In the genomic region with DNA sequence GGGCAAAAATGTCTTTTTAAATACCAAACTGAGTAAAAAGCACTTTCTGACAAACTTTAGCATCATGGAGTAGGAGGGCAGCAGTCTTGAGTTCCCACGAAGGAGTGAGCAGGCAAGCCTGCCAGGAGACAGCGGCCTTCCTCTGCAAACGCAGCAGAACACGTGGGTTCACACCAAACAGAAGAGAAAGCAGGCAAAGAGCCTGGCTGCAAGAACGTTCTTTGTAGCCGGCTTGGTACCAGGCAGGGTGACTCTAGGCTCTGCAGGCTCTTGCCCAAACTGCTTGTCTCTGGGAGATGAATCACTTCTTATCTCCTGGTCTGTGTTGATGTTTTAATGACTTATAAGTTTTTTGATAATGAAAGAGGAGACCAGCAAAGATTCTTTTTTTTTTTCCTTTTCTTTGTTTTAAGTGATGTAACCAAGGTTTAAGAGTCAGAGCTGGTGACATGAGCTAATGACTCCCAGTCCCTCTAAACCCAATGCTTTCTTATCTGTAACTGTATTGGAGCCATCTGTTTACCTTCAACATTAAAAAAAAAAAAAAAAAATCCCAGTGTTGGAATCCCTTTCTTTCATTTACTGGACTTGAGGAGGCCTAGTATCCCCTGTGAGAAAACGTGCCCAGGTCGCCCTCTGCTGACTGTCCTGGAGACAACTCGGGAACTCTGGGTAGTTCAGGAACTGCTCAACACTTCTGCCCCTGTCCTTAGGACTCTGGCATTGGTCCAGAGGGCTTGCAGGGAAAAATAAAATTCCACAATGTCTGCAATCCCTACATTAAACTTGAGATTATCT, we compare ENCODE assay signal across 9 mouse cellular contexts. TPM values are rescaled to one million over a fixed set of nuclear protein-coding genes. Genes with fewer than 3 reads are reported as not detected.
A peak's percentile ranks its signal among the peaks of the same experiment; 100 is the strongest.
DNase-seq lines count a peak whose midpoint lies in the region; ATAC-seq and TF ChIP-seq lines count a peak whose summit lies in the region.
"Had no signal": no experiment of that assay in that cellular context is flagged by ENCODE, and none has a peak within 500 bp of the region (broad histone marks: within the 10 kb centered on the region; RNA-seq: fewer than 3 reads in every experiment).

No protein-coding gene starts in this region.

- ATAC-seq in embryonic facial prominence, embryonic 12.5 days (ENCODE audit: insufficient number of reproducible peaks, insufficient read depth, low FRiP score, low TSS enrichment) = peak; percentile 71; the same call in 1 of the 2 replicates
- ATAC-seq in midbrain, embryonic 12.5 days (ENCODE audit: low FRiP score, low read depth) = 0 out of 2 replicates have a peak, but pooled peaks have one; percentile 75
- ATAC-seq in stomach, embryonic 15.5 days (ENCODE audit: insufficient read depth, low FRiP score, low read depth) = 0 out of 2 replicates have a peak, but pooled peaks have one; percentile 50

- H3K4me3 ChIP-seq in spleen, adult 2 months (ENCODE audit: extremely low read depth, insufficient read depth, insufficient read length) = no peak overlapping the region
- H3K4me3 ChIP-seq in embryonic facial prominence, embryonic 12.5 days = no peak overlapping the region
- no peak overlapping the region for H3K4me3 ChIP-seq in heart, adult 2 months
- H3K4me3 ChIP-seq in midbrain, embryonic 12.5 days = no peak overlapping the region
- no peak overlapping the region for H3K4me3 ChIP-seq in stomach, embryonic 15.5 days (replicated peaks)

- H3K79me2 ChIP-seq in heart, adult 2 months (replicated peaks; ENCODE audit: control insufficient read depth, insufficient read depth, low read length) = no peaks in the 10 kb centered on the region

- DNase-seq in spleen, adult 2 months (ENCODE audit: low read depth in 1 of 2, low spot score in 2 of 2) = peak in 1 of 2 experiments; percentile 14
- DNase-seq in spleen, postnatal 4 days (ENCODE audit: low spot score in 2 of 2) = no peak
- peak; percentile 53 to 68 for DNase-seq in heart, adult 2 months
- peak; percentile 64 for DNase-seq in kidney, adult 18-20 months
- peak; percentile 52 to 67 for DNase-seq in left cerebral cortex, postnatal 36 days (ENCODE audit: low spot score in 2 of 2)

- no peaks in the 10 kb centered on the region for H3K9me3 ChIP-seq in embryonic facial prominence, embryonic 12.5 days
- H3K9me3 ChIP-seq in midbrain, embryonic 12.5 days = no peaks in the 10 kb centered on the region
- no peaks in the 10 kb centered on the region for H3K9me3 ChIP-seq in stomach, embryonic 15.5 days

- no peak overlapping the region for H3K4me2 ChIP-seq in embryonic facial prominence, embryonic 12.5 days (replicated peaks)
- H3K4me2 ChIP-seq in midbrain, embryonic 12.5 days (replicated peaks) = no peak overlapping the region
- no peak overlapping the region for H3K4me2 ChIP-seq in stomach, embryonic 15.5 days

- no peak overlapping the region for H3K9ac ChIP-seq in embryonic facial prominence, embryonic 12.5 days
- no peak overlapping the region for H3K9ac ChIP-seq in heart, adult 2 months (ENCODE audit: low read depth, low read length)
- no peak overlapping the region for H3K9ac ChIP-seq in midbrain, embryonic 12.5 days (replicated peaks)
- H3K9ac ChIP-seq in stomach, embryonic 15.5 days = no peak overlapping the region

- TF ChIP-seq POLR2A in spleen, adult 2 months (IDR thresholded peaks at IDR 0.05; ENCODE audit: low read depth, low read length) = no peak
- no peak for TF ChIP-seq POLR2A in heart, adult 2 months (IDR thresholded peaks at IDR 0.05; ENCODE audit: insufficient read depth, low read depth, low read length)

- intact Hi-C loops in heart, adult 2 months (cut with DNase I) = loop anchor here (1.0 to 10.0 kb wide), 2 partner anchors 179 to 295 kb away; no protein-coding TSS in a partner anchor
- intact Hi-C loops in left cerebral cortex, postnatal 36 days (cut with DNase I) = loop anchor here (1.0 to 10.0 kb wide), 3 partner anchors 43 to 539 kb away; no protein-coding TSS in a partner anchor

- no peaks in the 10 kb centered on the region for H3K36me3 ChIP-seq in spleen, adult 2 months (ENCODE audit: control insufficient read depth, insufficient read depth, low read length)
- H3K36me3 ChIP-seq in embryonic facial prominence, embryonic 12.5 days = no peaks in the 10 kb centered on the region
- no peaks in the 10 kb centered on the region for H3K36me3 ChIP-seq in heart, adult 2 months (ENCODE audit: control insufficient read depth, insufficient read depth, low read length)
- no peaks in the 10 kb centered on the region for H3K36me3 ChIP-seq in midbrain, embryonic 12.5 days
- no peaks in the 10 kb centered on the region for H3K36me3 ChIP-seq in stomach, embryonic 15.5 days
- H3K36me3 ChIP-seq: G1E had no signal

- TF ChIP-seq EP300 in heart, adult 2 months (IDR thresholded peaks at IDR 0.05; ENCODE audit: insufficient read depth, low read depth, low read length) = no peak

- H3K27me3 ChIP-seq in spleen, adult 2 months (ENCODE audit: control insufficient read depth, insufficient read depth, low read length) = no peaks in the 10 kb centered on the region
- H3K27me3 ChIP-seq in embryonic facial prominence, embryonic 12.5 days = no peaks in the 10 kb centered on the region
- no peaks in the 10 kb centered on the region for H3K27me3 ChIP-seq in heart, adult 2 months (ENCODE audit: control insufficient read depth, insufficient read depth, low read length)
- peaks cover 3% of the 10 kb centered on the region; the same call in 1 of the 2 replicates for H3K27me3 ChIP-seq in midbrain, embryonic 12.5 days
- H3K27me3 ChIP-seq in stomach, embryonic 15.5 days (replicated peaks) = no peaks in the 10 kb centered on the region

- 45% methylated on average over 9 of the region's 9 CpGs for WGBS in spleen, adult 2 months
- WGBS in embryonic facial prominence, embryonic 12.5 days = 13% methylated on average over 9 of the region's 9 CpGs
- WGBS in heart, adult 2 months = 20% methylated on average over 9 of the region's 9 CpGs
- 11% methylated on average over 9 of the region's 9 CpGs for WGBS in midbrain, embryonic 12.5 days
- 15% methylated on average over 9 of the region's 9 CpGs for WGBS in stomach, embryonic 15.5 days

- no peak overlapping the region for H3K27ac ChIP-seq in spleen, adult 2 months (ENCODE audit: insufficient read depth, low read length)
- no peak overlapping the region for H3K27ac ChIP-seq in embryonic facial prominence, embryonic 12.5 days
- H3K27ac ChIP-seq in heart, adult 2 months = no peak overlapping the region
- no peak overlapping the region for H3K27ac ChIP-seq in midbrain, embryonic 12.5 days (replicated peaks)
- peak overlapping the region; percentile 44; the same call in 1 of the 2 replicates for H3K27ac ChIP-seq in stomach, embryonic 15.5 days

- 0 out of 2 replicates have a peak, but pooled peaks have one; percentile 23 for TF ChIP-seq CTCF in spleen, adult 2 months (IDR thresholded peaks at IDR 0.05; ENCODE audit: extremely low read depth, insufficient read depth, insufficient read length, insufficient replicate concordance)
- TF ChIP-seq CTCF in heart, adult 2 months (IDR thresholded peaks at IDR 0.05) = peak; percentile 75

- no peaks in the 10 kb centered on the region for H3K4me1 ChIP-seq in spleen, adult 2 months (ENCODE audit: control insufficient read depth, insufficient read depth, insufficient read length)
- peaks cover 3% of the 10 kb centered on the region; the same call in 1 of the 2 replicates for H3K4me1 ChIP-seq in embryonic facial prominence, embryonic 12.5 days
- H3K4me1 ChIP-seq in heart, adult 2 months (ENCODE audit: control insufficient read depth, insufficient read depth, low read length) = no peaks in the 10 kb centered on the region; the same call in 1 of the 2 replicates
- 0 out of 2 replicates have a peak, but pooled peaks cover 2% of the 10 kb centered on the region for H3K4me1 ChIP-seq in midbrain, embryonic 12.5 days
- peaks cover 11% of the 10 kb centered on the region; the same call in 1 of the 2 replicates for H3K4me1 ChIP-seq in stomach, embryonic 15.5 days

RNA-seq across cellular contexts. Expression of gene Reg4, which starts 2.0 kb away (rescaled TPM):
- not detected in 2 replicates for polyA plus RNA-seq in spleen, adult 2 months (2012; rRNA removed)
- not detected in 2 replicates for polyA plus RNA-seq in embryonic facial prominence, embryonic 12.5 days (2016; fragmentation: Nextera tagmentation; extraction: Ambion mirVana)
- not detected for total RNA-seq in heart, adult 2 months (2021)
- not detected in 2 replicates for polyA plus RNA-seq in heart, adult 2 months (2012; rRNA removed)
- not detected for total RNA-seq in left cerebral cortex, postnatal 36 days (2021)
- not detected in 2 replicates for polyA plus RNA-seq in midbrain, embryonic 12.5 days (2016; fragmentation: Nextera tagmentation; extraction: Ambion mirVana)
- polyA plus RNA-seq in stomach, embryonic 15.5 days (2015; fragmentation: Nextera tagmentation; extraction: Ambion mirVana) = 0.81 and 1.3 TPM in 2 replicates
- total RNA-seq: G1E had no signal
- polyA plus RNA-seq: G1E had no signal

RNA-seq across cellular contexts. Expression of gene Hmgcs2, which starts 56.3 kb away (rescaled TPM):
- polyA plus RNA-seq in spleen, adult 2 months (2012; rRNA removed) = 17.6 and 19.7 TPM in 2 replicates
- polyA plus RNA-seq in embryonic facial prominence, embryonic 12.5 days (2016; fragmentation: Nextera tagmentation; extraction: Ambion mirVana) = 2.7 and 2.8 TPM in 2 replicates
- total RNA-seq in heart, adult 2 months (2021) = 10 to 100 TPM in 1 of 2 experiments, 1 to 10 TPM in 1; 9.4 to 12.9 TPM
- 8.1 and 9.9 TPM in 2 replicates for polyA plus RNA-seq in heart, adult 2 months (2012; rRNA removed)
- total RNA-seq in left cerebral cortex, postnatal 36 days (2021) = 10 to 100 TPM in 1 of 2 experiments, 1 to 10 TPM in 1; 7.1 to 11.3 TPM
- 5.0 and 6.7 TPM in 2 replicates for polyA plus RNA-seq in midbrain, embryonic 12.5 days (2016; fragmentation: Nextera tagmentation; extraction: Ambion mirVana)
- polyA plus RNA-seq in stomach, embryonic 15.5 days (2015; fragmentation: Nextera tagmentation; extraction: Ambion mirVana) = 55.7 and 61.3 TPM in 2 replicates
- total RNA-seq: G1E had no signal
- polyA plus RNA-seq: G1E had no signal

Comparison
In these comparisons a context has a peak if more than half of its experiments do, and no peak if none do; other contexts are left out.
1. DNase-seq: peak in heart, adult 2 months (2 of 2), kidney, adult 18-20 months (single experiment) and left cerebral cortex, postnatal 36 days (2 of 2); none in spleen, postnatal 4 days (0 of 2).
2. Peak in every context shown above with its lines, with median percentiles within 50 percentile points of each other: ATAC-seq.